Mouse (Mus musculus) lung, postnatal 0 days (tissue): ENCODE measurements around the gene Rfk. TPM values are rescaled to one million over a fixed set of nuclear protein-coding genes. Genes with fewer than 3 reads are reported as not detected.

Experiments
- ATAC-seq: fragments of 200-750 bp; cut with Nextera tagmentation; 2 replicates; pipeline ENCODE4 v1.8.0; 2017; ENCODE audit warnings: moderate library complexity
- DNase-seq: peaks from one replicate; pipeline ENCODE4 v3.0.0-alpha.2; 2016; ENCODE audit warnings: low spot score
- H3K27ac ChIP-seq: fragments of 300-500 bp; sonication (generic); 2 replicates; pipeline ENCODE4 v1.5.1; 2014; ENCODE audit warnings: antibody characterized with exemption, mild to moderate bottlenecking, low read length, mixed read lengths
- H3K27me3 ChIP-seq: fragments of 300-500 bp; sonication (generic); replicated peaks from 2 replicates; pipeline ENCODE4 v1.6.1; 2014; ENCODE audit warnings: low read length, mixed read lengths; ENCODE audit not compliant: insufficient read depth
- H3K36me3 ChIP-seq: fragments of 300-500 bp; sonication (generic); 2 replicates; pipeline ENCODE4 v1.6.1; 2014; ENCODE audit warnings: low read length, mixed read lengths; ENCODE audit not compliant: insufficient read depth
- H3K4me1 ChIP-seq: fragments of 300-500 bp; sonication (generic); 2 replicates; pipeline ENCODE4 v1.6.1; 2014; ENCODE audit warnings: antibody characterized with exemption, low read depth, low read length, mixed read lengths; ENCODE audit not compliant: insufficient read depth
- H3K4me2 ChIP-seq: fragments of 300-500 bp; sonication (generic); replicated peaks from 2 replicates; pipeline ENCODE4 v1.6.1; 2014; ENCODE audit warnings: low read depth, mild to moderate bottlenecking, low read length, moderate library complexity, mixed read lengths
- H3K4me3 ChIP-seq: fragments of 300-500 bp; sonication (generic); 2 replicates; pipeline ENCODE4 v1.5.1; 2014; ENCODE audit warnings: low read depth, low read length
- H3K9ac ChIP-seq: fragments of 300-500 bp; sonication (generic); replicated peaks from 2 replicates; pipeline ENCODE4 v1.6.1; 2014; ENCODE audit warnings: low read depth, mild to moderate bottlenecking
- H3K9me3 ChIP-seq: fragments of 300-500 bp; sonication (generic); 2 replicates; pipeline ENCODE4 v1.6.1; 2016; ENCODE audit warnings: low read length, mixed read lengths
- CTCF ChIP-seq: IDR thresholded peaks from 2 replicates; pipeline ENCODE4 v1.5.1; 2016; ENCODE audit warnings: antibody characterized with exemption, mild to moderate bottlenecking
- EP300 ChIP-seq: IDR thresholded peaks from 2 replicates; pipeline ENCODE4 v1.6.1; 2016; ENCODE audit warnings: antibody characterized with exemption, mild to moderate bottlenecking, control low read depth
- WGBS: fragments of 180-500 bp; shearing (Covaris S2); extraction: QIAGEN DNeasy Blood & Tissue Kit; methylation state at CpG from one replicate; pipeline ENCODE4 v1.1.7; 2014; 5-methylcytosine and 5-hydroxymethylcytosine counted together
- polyA plus RNA-seq: library from polyadenylated mRNA; unstranded; fragments of >200 nt; fragmentation: Nextera tagmentation; extraction: Ambion mirVana; gene quantifications from 2 replicates; pipeline ENCODE4 v1.2.1, GENCODE M21; 2015

Gene Rfk
- polyA plus RNA-seq, 1 experiment from 2014 or later: 77.4 TPM

GRCm38 (mm10) chr19:17361181-17361580 is 32.7 kb upstream of the Rfk start:
- Histone ChIP-seq H3K9ac (no peak overlapping the region), H3K4me2 (no peak overlapping the region), H3K27me3 (no peaks in the 10 kb centered on the region), H3K27ac (no peak overlapping the region), H3K9me3 (no peaks in the 10 kb centered on the region), H3K4me1 (no peaks in the 10 kb centered on the region), H3K4me3 (no peak overlapping the region), H3K36me3 (no peaks in the 10 kb centered on the region)
- WGBS: 73% methylated on average over 2 of the region's 2 CpGs
- TF ChIP-seq EP300: no peak
- TF ChIP-seq CTCF: no peak
- ATAC-seq: no peak
- DNase-seq: no peak

DNA sequence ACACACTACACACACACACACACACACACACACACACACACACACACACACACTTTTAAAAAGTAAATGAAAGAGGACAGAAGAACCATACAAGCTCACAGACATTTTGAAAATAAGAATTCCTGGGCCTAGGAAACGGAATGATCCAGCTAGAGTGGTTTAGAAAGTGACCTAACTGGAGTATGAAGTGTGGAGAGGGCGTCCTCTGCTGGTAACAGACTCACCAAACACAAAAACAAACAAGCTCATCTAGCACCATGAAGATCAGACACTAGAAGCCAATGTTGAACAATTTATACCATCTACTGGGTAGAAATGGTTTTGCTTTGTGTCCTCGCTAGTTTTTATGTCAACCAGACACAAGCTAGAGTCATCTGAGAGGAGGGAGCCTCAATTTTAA is 29.1 kb upstream of the Rfk start:
- no peaks in the 10 kb centered on the region for H3K4me1 ChIP-seq
- 43% methylated on average over 3 of the region's 3 CpGs for WGBS
- no peak overlapping the region for H3K4me2 ChIP-seq
- DNase-seq (peak; percentile 65), ATAC-seq (no peak)
- no peak overlapping the region for H3K4me3 ChIP-seq
- H3K27me3 ChIP-seq: no peaks in the 10 kb centered on the region
- no peak for TF ChIP-seq EP300
- TF ChIP-seq CTCF: peak; percentile 82
- H3K36me3 ChIP-seq: no peaks in the 10 kb centered on the region
- no peak overlapping the region for H3K27ac ChIP-seq
- H3K9ac ChIP-seq: no peak overlapping the region
- no peaks in the 10 kb centered on the region for H3K9me3 ChIP-seq

GRCm38 (mm10) chr19:17366364-17367090 is 27.3 kb upstream of the Rfk start:
- WGBS: 86% methylated on average over 8 of the region's 8 CpGs
- DNase-seq (no peak), ATAC-seq (no peak)
- no peak overlapping the region for H3K4me3 ChIP-seq
- H3K36me3 ChIP-seq: no peaks in the 10 kb centered on the region
- H3K9me3 ChIP-seq: no peaks in the 10 kb centered on the region
- H3K9ac ChIP-seq: no peak overlapping the region
- no peak overlapping the region for H3K27ac ChIP-seq
- H3K4me1 ChIP-seq: no peaks in the 10 kb centered on the region
- TF ChIP-seq CTCF (no peak), EP300 (no peak)
- no peak overlapping the region for H3K4me2 ChIP-seq
- H3K27me3 ChIP-seq: no peaks in the 10 kb centered on the region

- DNase-seq: no peak
- no peak for ATAC-seq
- TF ChIP-seq CTCF: no peak
- TF ChIP-seq EP300: no peak
Observed at GRCm38 (mm10) chr19:17368557-17368956, 25.3 kb upstream of the Rfk start.

DNA sequence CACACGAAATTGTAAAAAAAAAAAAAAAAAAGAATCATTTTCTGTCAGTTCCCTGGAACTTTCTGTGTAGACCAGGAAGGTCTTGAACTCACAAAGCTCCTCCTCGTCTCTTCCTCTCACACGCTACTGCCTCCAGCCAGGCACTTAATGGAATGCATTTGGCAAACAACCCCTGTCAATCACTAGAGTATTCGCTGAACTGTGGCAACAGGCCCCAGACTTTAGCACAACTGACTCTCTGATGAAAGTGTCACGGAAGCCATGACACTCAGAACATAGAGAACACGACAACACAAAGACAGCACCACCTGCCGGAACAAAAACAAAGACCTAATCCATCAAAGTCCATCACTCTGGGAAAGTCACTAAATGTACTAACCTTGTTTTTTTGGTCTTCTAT is 24.3 kb upstream of the Rfk start:
- H3K27me3 ChIP-seq: no peaks in the 10 kb centered on the region
- WGBS: 27% methylated on average over 7 of the region's 7 CpGs
- H3K27ac ChIP-seq: no peak overlapping the region
- no peak overlapping the region for H3K4me2 ChIP-seq
- no peak overlapping the region for H3K4me3 ChIP-seq
- DNase-seq: no peak
- no peaks in the 10 kb centered on the region for H3K4me1 ChIP-seq
- ATAC-seq: no peak
- H3K9ac ChIP-seq: no peak overlapping the region
- TF ChIP-seq CTCF: peak; percentile 21; the same call in 1 of the 2 replicates
- TF ChIP-seq EP300: no peak
- no peaks in the 10 kb centered on the region for H3K36me3 ChIP-seq
- H3K9me3 ChIP-seq: no peaks in the 10 kb centered on the region

More at GRCm38 (mm10) chr19:17368557-17368956, 25.3 kb upstream of the Rfk start:
- Histone ChIP-seq H3K9me3 (no peaks in the 10 kb centered on the region), H3K4me2 (no peak overlapping the region), H3K27ac (no peak overlapping the region), H3K4me3 (no peak overlapping the region), H3K9ac (no peak overlapping the region), H3K4me1 (no peaks in the 10 kb centered on the region), H3K27me3 (no peaks in the 10 kb centered on the region), H3K36me3 (no peaks in the 10 kb centered on the region)
- 72% methylated on average over 9 of the region's 9 CpGs for WGBS

- H3K27ac ChIP-seq: no peak within 1 kb of the TSS
- DNase-seq (no peak), ATAC-seq (no peak)
- no peaks in the 10 kb centered on the region for H3K9me3 ChIP-seq
- no peaks in the 10 kb centered on the region for H3K36me3 ChIP-seq
- H3K27me3 ChIP-seq: no peaks in the 10 kb centered on the region
- H3K4me3 ChIP-seq: no peak within 1 kb of the TSS
- 79% methylated on average over 3 of the region's 3 CpGs for WGBS
- no peak for TF ChIP-seq EP300
- TF ChIP-seq CTCF: no peak
- no peak within 1 kb of the TSS for H3K9ac ChIP-seq
- H3K4me2 ChIP-seq: no peak within 1 kb of the TSS
- no peaks in the 10 kb centered on the region for H3K4me1 ChIP-seq
Observed at GRCm38 (mm10) chr19:17372701-17373100, 21.1 kb upstream of the Rfk start, which contains the start of gene Gcnt1. Gene Gcnt1 (minus strand): TSS chr19:17372844.

GRCm38 (mm10) chr19:17378845-17379244 is 15.0 kb upstream of the Rfk start:
- no peak for ATAC-seq
- Histone ChIP-seq H3K27ac (no peak overlapping the region), H3K9me3 (no peaks in the 10 kb centered on the region), H3K9ac (no peak overlapping the region), H3K27me3 (no peaks in the 10 kb centered on the region), H3K4me1 (no peaks in the 10 kb centered on the region), H3K4me3 (no peak overlapping the region), H3K36me3 (no peaks in the 10 kb centered on the region), H3K4me2 (no peak overlapping the region)
- no peak for DNase-seq
- TF ChIP-seq CTCF (no peak), EP300 (no peak)
